Mouse (Mus musculus): ENCODE measurements around the gene Rtn4. TPM values are rescaled to one million over a fixed set of nuclear protein-coding genes. Genes with fewer than 3 reads are reported as not detected.

Gene Rtn4
- polyA plus RNA-seq, 1 experiment from 2014 or later: 63.7 TPM

Other genes with a start within 250 kb of the Rtn4 start
- gene Prorsd1, start 177.9 kb upstream of the Rtn4 start, polyA plus RNA-seq (2015; fragmentation: Nextera tagmentation; extraction: Ambion mirVana): 32.3 and 33.8 TPM in 2 replicates
- 47.1 and 47.3 TPM in 2 replicates for gene Mtif2, start 166.5 kb upstream of the Rtn4 start, polyA plus RNA-seq (2015; fragmentation: Nextera tagmentation; extraction: Ambion mirVana)
- 0.08 and 0.17 TPM in 2 replicates for gene Clhc1, start 145.0 kb upstream of the Rtn4 start, polyA plus RNA-seq (2015; fragmentation: Nextera tagmentation; extraction: Ambion mirVana)
- gene Rps27a, start 144.8 kb upstream of the Rtn4 start, polyA plus RNA-seq (2015; fragmentation: Nextera tagmentation; extraction: Ambion mirVana): 947 and 1,105 TPM in 2 replicates
- 0.06 TPM in 2 replicates for gene 4931440F15Rik, start 132.7 kb downstream of the Rtn4 start, polyA plus RNA-seq (2015; fragmentation: Nextera tagmentation; extraction: Ambion mirVana)